Mouse (Mus musculus): Measurements from ENCODE around the gene Ppp2r5a. TPM values are rescaled to one million over a fixed set of nuclear protein-coding genes. Genes with fewer than 3 reads are reported as not detected.
A peak's percentile ranks its signal among the peaks of the same experiment; 100 is the strongest.

Gene Ppp2r5a
- total RNA-seq, 2 experiments from 2014 or later, result 100 to 110 TPM

DNA sequence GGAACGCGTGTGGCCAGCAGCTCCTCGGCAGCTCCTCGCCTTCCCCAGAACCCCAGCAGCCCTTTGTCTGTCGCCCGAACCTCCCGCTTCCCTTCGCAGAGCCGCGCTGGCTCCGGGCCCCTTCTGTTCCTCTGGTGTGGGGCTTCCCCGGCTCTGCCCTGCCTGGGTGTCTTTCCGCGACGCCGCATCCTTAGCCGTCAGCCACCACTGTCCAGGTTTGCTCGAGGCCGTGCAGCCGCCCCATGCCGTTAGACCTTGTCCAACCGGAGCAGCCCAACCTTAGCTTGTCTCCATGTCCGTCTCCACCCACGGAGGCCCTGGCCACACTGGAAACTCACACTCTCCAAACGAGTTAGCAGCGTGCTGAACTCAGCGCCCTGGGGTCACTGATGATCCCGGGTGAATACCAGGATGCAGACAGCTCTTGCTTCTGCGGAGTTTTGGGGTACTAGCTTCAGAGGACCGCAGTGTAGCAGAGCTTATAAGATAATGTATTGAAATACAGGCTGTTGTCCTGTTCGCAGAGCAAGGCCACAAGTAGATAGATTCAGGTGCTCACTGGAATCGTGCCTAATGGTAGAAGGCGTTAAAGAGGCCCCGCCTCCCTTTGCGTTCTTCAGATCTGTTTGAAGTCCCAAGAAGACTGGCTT, 76.7 kb downstream of the Ppp2r5a start:
- peak in 1 of 2 experiments; percentile 48 for DNase-seq

DNA sequence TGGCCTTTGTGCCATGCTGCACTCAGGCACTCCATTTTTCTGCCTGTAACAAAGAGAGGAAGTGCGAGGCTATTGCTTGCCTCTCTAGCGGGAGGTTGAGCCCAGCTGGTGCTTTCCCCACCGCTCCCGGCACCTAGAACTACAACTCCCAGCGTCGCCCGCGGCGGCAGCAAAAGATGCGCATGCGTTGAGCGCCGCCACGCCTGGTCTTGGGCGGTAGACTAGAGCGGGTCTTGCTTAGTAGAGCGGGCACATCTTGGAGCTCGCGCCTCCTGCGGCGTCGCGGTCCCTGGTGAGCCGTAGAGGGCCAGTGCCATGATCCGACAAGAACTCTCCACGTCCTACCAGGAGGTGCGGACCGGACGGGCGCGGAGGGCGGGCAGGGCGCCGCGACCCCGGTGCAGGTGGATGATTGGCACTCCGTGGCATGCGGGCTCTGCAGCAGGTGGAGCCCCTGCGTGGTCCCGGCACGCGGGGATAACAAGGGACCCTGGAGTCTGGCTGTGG, 77.3 kb downstream of the Ppp2r5a start, which contains the start of gene Tmem206:
Gene Tmem206 (plus strand): TSS at position 187 of the 507 bp plus-strand sequence.
- DNase-seq, result peak; percentile 97 to 98

GRCm38 (mm10) chr1:191324733-191325590, 78.1 kb downstream of the Ppp2r5a start:
- DNase-seq, result no peak

DNA sequence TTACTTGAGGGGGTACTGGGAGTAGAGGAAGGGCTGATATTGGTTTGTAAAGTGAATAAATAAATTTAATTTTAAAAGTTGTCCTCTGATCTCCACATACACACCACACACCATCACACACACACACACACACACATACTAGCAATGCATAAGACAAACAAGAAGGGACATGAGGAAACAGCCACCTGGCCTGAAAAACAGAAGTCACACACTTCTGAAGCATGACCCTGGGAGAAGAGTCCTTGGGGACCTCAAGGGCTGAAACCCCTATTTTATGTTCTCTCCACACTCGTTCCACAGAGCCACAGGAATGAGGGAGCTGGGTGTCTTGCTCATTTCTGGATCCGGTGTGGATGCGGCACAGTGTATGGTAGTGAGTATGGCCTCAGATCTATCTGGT, 79.7 kb downstream of the Ppp2r5a start:
- DNase-seq, result no peak

DNA sequence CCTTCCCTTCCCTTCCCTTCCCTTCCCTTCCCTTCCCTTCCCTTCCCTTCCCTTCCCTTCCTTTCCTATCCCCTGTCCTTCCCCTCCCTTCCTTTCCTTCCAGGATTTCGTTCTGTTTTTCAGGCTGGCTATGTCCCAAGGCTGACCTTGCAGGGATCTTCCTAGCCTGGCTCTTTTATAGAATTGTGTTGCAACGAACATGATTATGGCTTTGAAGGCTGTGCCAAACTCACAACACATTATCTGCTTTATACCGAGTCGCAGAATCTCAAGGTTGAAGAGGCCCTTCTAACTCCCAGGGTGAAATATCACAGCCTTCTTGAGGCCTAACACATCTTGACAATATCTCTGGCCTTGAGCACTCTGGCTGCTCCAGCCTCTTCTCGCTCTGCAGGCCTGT, 84.4 kb downstream of the Ppp2r5a start:
- DNase-seq, result peak in 1 of 2 experiments; percentile 32

- DNase-seq, result peak; percentile 86 to 89
Measured at GRCm38 (mm10) chr1:191317591-191318196, 85.4 kb downstream of the Ppp2r5a start, which contains the start of gene Nenf. Gene Nenf, minus strand, starts transcription at chr1:191318194.

DNA sequence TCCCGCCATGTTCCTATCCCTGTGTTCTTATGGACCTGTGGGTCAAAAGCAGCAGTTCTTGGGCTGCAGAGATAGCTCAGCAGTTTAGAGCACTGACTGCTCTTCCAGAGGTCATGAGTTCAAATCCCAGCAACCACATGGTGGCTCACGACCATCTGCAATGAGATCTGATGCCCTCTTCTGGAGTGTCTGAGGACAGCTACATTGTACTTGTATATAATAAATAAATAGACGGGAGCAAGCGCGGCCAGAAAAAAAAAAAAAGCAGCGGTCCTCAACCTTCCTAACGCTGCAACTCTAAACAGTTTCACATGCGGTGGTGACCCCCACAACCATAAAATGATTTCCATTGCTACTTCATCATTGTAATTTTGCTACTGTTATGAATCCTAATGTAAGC, 86.3 kb downstream of the Ppp2r5a start:
- no peak for DNase-seq

DNA sequence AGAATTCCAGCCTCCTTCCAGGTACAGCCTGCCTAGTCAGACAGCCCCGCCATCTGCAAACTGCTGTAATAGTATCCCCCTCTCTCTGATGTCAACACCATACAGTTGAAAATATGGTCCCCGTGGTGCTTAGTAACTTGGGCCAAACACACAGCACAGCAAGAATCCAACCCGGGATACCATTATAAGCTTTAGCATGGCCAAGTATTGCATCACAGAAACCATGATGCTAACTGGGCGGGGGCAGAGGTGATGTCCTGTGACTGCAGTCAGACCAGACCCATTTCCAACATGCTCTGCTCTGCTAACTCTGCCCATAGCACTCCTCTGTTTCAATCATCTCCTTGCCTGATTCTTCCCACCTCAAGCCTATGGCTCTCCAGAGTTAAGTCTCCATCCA, 89.1 kb downstream of the Ppp2r5a start:
- DNase-seq, result peak in 1 of 2 experiments; percentile 29

DNA sequence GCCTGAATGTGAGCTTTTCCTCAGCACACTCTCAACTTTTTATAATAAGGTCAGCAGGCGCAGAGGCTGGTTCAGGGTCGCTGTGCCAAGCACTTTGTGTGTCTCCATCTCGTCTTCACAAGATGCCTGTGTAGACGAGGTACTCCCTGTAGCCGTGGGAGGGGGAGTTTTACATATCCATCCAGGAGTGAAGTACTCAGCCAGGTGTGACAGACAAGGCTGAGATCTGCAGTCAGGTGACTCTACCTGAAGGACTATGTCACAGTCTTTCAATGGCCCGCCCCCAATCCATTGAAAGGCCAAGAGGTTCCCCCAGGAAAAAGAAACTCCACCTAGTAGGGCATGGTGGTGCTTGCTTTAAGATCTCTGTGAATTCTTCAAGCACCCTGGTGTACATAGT, 89.9 kb downstream of the Ppp2r5a start:
- DNase-seq, result no peak

GRCm38 (mm10) chr1:191312513-191312941, 90.5 kb downstream of the Ppp2r5a start:
- DNase-seq, result peak; percentile 92 to 95

DNA sequence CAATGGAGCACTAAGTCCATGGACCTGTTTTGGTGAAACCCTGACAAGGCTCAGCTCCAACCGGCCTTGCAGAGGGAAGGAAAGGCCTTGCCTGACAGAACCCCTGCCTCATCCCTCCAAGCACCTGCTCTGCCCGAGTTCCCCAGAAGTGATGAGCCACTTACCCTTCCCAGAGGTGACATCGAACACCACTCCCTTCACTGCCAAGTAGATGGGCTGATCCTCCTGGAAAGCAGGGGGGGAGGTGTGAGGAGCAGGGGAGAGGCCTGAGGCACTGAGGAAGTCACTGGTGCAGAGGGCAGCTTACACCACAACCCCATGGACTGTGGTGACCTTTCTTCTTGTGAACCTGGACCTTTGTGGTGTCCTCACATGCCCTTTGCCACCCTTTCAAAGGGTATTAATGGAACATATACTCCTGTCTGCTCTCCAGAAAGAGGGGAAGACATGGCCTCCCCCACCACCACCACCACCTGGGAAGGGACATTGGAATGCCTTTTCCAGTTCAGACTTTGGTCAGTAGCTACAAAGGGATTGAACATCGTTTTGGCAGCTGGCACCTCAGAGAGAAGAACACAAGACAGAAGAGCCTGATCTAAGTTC, 91.7 kb downstream of the Ppp2r5a start:
- DNase-seq, result no peak

GRCm38 (mm10) chr1:191307766-191308455, 95.2 kb downstream of the Ppp2r5a start:
- DNase-seq, result no peak

DNA sequence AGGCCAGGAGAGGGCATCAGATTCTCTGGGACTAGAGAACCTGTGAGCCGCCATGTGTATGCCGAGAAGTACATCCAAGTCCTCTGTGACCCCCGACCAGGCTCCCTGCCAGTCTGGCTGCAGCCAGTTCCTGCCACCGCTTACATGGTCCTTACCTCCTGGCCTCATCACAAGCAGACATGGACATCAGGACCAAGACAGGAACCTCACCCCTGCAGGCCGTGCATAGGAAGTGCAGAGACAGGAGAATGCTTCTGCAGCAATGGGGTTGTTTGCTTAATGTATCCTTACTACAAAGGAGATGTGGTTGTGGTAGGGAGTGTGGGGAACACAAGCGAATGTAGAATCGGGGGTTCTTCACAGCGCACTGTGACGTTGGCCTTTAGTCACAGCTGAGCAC, 96.8 kb downstream of the Ppp2r5a start:
- DNase-seq, result no peak

DNA sequence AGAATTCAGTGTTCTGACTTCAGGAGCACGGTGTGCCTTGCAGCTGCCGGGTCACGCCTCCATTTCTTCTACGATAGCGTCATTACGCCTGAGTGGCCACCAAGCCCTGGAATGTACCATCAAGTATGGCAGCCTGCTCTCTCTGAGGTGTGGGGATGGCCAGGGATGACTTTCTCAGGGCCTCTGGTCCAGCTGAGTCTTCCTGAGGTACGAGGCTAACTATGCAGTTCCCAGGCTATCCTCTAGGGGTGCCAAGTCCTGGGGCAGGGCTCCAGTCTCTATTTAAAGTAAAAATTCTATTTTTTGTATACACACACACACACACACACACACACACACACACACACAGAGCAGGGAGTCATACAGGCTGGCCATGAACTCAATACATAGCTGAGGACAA, 97.5 kb downstream of the Ppp2r5a start:
- DNase-seq, result no peak

GRCm38 (mm10) chr1:191304216-191304615, 98.9 kb downstream of the Ppp2r5a start:
- no peak for DNase-seq

GRCm38 (mm10) chr1:191303736-191304135, 99.3 kb downstream of the Ppp2r5a start:
- DNase-seq, result no peak

Other genes starting within 250 kb of the Ppp2r5a start
- gene Fam71a, start 238.5 kb downstream of the Ppp2r5a start, total RNA-seq (2021), result not detected
- gene Atf3, start 185.2 kb downstream of the Ppp2r5a start, total RNA-seq (2021), result 10 to 100 TPM; 11.7 to 19.1 TPM
- gene Nenf, start 85.1 kb downstream of the Ppp2r5a start, total RNA-seq (2021), result 100 to 1,000 TPM; 101 to 108 TPM
- gene Tmem206, start 77.4 kb downstream of the Ppp2r5a start, total RNA-seq (2021), result 1 to 10 TPM; 3.1 to 4.0 TPM
- under 1 TPM; 0.12 to 0.15 TPM for gene Dtl, start 172.3 kb upstream of the Ppp2r5a start, total RNA-seq (2021)
- gene Ints7, start 172.4 kb upstream of the Ppp2r5a start, total RNA-seq (2021), result 10 to 100 TPM in 1 of 2 experiments, 1 to 10 TPM in 1; 8.4 to 11.0 TPM